In the genomic region with DNA sequence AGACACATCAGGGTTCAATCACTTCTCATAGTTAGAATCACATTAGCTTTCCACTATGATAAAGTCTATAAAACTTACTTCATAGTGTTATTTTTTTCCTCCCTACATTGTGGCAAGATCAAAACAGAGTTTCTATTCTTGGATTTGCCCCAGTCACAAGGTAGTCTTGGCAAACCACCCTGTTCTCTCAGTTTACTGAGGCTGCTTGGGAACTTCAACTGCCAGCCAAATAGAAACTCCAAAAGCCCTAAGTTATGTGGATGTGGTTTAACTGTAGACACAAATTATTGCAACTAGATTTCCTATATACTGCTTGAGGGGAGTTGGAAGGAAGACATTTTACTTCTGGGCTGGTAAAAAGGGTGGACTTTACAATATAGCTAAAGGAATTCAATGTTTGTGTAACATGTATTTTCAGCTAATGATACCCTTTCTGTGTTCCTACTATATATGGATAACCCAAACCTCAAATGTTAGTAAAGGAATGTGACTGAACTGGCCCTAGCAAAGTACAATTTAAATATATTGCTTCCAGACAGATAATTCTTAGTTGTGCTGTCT, we compare ENCODE assay signal across 8 mouse cellular contexts. TPM values are rescaled to one million over a fixed set of nuclear protein-coding genes. Genes with fewer than 3 reads are reported as not detected.
DNase-seq lines count a peak whose midpoint lies in the region; ATAC-seq and TF ChIP-seq lines count a peak whose summit lies in the region.

A gene (plus strand): TSS at position 511 of the 561 bp plus-strand sequence.

- H3K4me1 ChIP-seq in hindbrain, embryonic 16.5 days (ENCODE audit: control insufficient read depth, insufficient read depth, low read depth, low read length) = peaks cover 17% of the 10 kb centered on the region

- no peak for ATAC-seq in hindbrain, embryonic 16.5 days
- peak; percentile 5; the same call in 1 of the 2 replicates for ATAC-seq in megakaryocyte progenitor cell, adult 5-6 weeks (replicated peaks; ENCODE audit: poor library complexity)

- H3K4me2 ChIP-seq in hindbrain, embryonic 16.5 days (ENCODE audit: low read length) = peak within 1 kb of the TSS; percentile 99

- peak within 1 kb of the TSS; percentile 80 for H3K9ac ChIP-seq in hindbrain, embryonic 16.5 days (ENCODE audit: low read depth, low read length)

- DNase-seq in layer of hippocampus, adult 2 months (ENCODE audit: low spot score in 2 of 2) = no peak
- DNase-seq in layer of hippocampus, adult 11-12 months (ENCODE audit: low spot score) = no peak
- DNase-seq in adipocyte (ENCODE audit: low spot score) (peak; percentile 73), MN1 (ENCODE audit: low spot score) (no peak)
- no peak for DNase-seq in gastrocnemius, postnatal 10 days
- no peak for DNase-seq in frontal cortex, postnatal 25 days (ENCODE audit: low spot score in 2 of 2)

- H3K9me3 ChIP-seq in hindbrain, embryonic 16.5 days (ENCODE audit: control insufficient read depth, low read length) = no peaks in the 10 kb centered on the region

- H3K36me3 ChIP-seq in hindbrain, embryonic 16.5 days (ENCODE audit: control insufficient read depth, insufficient read depth, low read length) = no peaks in the 10 kb centered on the region; the same call in 1 of the 2 replicates

- H3K27me3 ChIP-seq in hindbrain, embryonic 16.5 days (replicated peaks; ENCODE audit: control insufficient read depth, insufficient read depth, low read length) = no peaks in the 10 kb centered on the region

- peak within 1 kb of the TSS; percentile 99 for H3K27ac ChIP-seq in layer of hippocampus, adult 2 months
- peak within 1 kb of the TSS; percentile 83 for H3K27ac ChIP-seq in hindbrain, embryonic 16.5 days (ENCODE audit: low read depth, low read length)

- peak within 1 kb of the TSS; percentile 79 for H3K4me3 ChIP-seq in layer of hippocampus, adult 2 months
- H3K4me3 ChIP-seq in hindbrain, embryonic 16.5 days (ENCODE audit: low read length) = peak within 1 kb of the TSS; percentile 73

- no peak for TF ChIP-seq CTCF in layer of hippocampus, adult 2 months (conservative IDR thresholded peaks at IDR 0.05)

RNA-seq across cellular contexts. Expression of the gene that starts here (rescaled TPM):
- 10 to 100 TPM; 35.9 to 41.5 TPM for total RNA-seq in layer of hippocampus, adult 2 months (2021)
- 10 to 100 TPM; 11.0 to 15.8 TPM for total RNA-seq in gastrocnemius, postnatal 10 days (2021)
- polyA plus RNA-seq in hindbrain, embryonic 16.5 days (2015; fragmentation: Nextera tagmentation; extraction: Ambion mirVana) = 30.8 and 36.1 TPM in 2 replicates
- 16.6 and 20.1 TPM in 2 replicates for total RNA-seq in megakaryocyte progenitor cell, adult 5-6 weeks (2015)
- total RNA-seq in megakaryocyte progenitor cell, adult 5-6 weeks (2017) = 32.9 and 55.1 TPM in 2 replicates
